Mouse (Mus musculus): Measurements from ENCODE around the gene Sh2d7. TPM values are rescaled to one million over a fixed set of nuclear protein-coding genes. Genes with fewer than 3 reads are reported as not detected.

Sh2d7 gene
- polyA plus RNA-seq (2012; ENCODE audit: insufficient read depth, insufficient read length, missing spikeins): not detected in 2 replicates

DNA sequence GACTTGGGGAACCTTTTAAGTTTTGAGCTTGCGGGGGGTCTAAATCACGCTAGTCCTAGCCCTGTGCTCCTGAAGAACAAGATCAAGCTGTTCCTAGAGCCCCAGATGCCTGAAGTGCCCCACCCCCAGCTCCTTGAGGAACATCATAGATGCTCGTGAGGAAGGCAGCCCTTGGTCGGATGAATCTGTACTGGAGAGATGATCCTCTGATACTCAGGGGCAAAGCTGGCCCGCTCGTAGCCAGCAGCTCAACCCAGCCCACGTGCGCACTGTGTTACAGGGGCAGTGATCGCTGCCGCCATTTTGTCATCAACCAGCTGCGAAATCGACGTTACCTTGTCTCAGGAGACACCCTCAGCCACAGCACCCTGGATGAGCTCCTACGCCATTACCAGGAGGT is at the start of gene Sh2d7:
Gene Sh2d7, plus strand, starts transcription at position 301 of the 400 bp plus-strand sequence.
- Histone ChIP-seq H3K4me1 (ENCODE audit: control insufficient read depth, insufficient read depth, insufficient read length, low read length) (no peaks in the 10 kb centered on the region), H3K27ac (replicated peaks; ENCODE audit: low read depth, low read length) (no peak within 1 kb of the TSS)

DNA sequence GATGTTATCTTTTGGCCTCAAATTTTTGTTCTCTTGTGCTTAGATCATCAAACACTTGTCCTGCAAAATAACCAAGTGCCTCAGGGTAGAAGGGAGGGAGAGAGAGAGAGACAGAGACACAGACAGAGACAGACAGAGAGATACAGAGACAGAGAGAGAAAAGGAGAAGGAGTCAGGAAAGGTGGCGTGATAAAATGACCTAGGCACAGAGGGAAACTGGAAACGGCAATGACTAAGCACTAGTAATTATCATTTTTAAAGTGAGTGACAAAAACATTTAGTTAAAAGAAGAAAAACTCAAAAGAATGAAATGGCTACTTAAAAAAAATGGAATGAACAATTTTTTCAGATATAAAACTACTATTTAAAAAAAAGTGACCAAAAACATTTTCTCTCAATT is 49.2 kb upstream of the Sh2d7 start:
- Histone ChIP-seq H3K4me1 (ENCODE audit: control insufficient read depth, insufficient read depth, insufficient read length, low read length) (no peaks in the 10 kb centered on the region), H3K27ac (replicated peaks; ENCODE audit: low read depth, low read length) (no peak overlapping the region), H3K4me3 (ENCODE audit: insufficient read depth, low read depth, low read length) (no peak overlapping the region)

More for the DNA sequence above, at the start of gene Sh2d7:
- no peak within 1 kb of the TSS for H3K4me3 ChIP-seq (ENCODE audit: insufficient read depth, low read depth, low read length)

DNA sequence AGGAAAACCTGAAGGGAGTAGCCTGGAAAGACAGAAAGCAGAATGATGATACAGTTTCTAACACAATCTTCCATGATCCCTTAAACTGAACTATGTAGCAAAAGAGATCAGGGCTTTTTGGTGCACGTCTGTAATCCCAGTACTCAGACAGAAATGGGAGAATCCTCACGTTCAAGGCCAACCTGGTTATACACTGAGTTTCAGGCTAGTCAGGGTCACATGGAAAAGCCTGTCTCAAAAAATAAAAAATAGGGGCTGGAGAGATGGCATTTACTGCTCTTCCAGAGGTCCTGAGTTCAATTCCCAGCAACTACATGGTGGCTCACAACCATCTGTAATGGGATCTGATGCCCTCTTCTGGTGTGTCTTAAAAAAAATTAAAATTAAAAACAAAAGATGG is 48.4 kb upstream of the Sh2d7 start:
- H3K4me3 ChIP-seq (ENCODE audit: insufficient read depth, low read depth, low read length): no peak overlapping the region
- H3K27ac ChIP-seq (replicated peaks; ENCODE audit: low read depth, low read length): no peak overlapping the region
- H3K4me1 ChIP-seq (ENCODE audit: control insufficient read depth, insufficient read depth, insufficient read length, low read length): no peaks in the 10 kb centered on the region

DNA sequence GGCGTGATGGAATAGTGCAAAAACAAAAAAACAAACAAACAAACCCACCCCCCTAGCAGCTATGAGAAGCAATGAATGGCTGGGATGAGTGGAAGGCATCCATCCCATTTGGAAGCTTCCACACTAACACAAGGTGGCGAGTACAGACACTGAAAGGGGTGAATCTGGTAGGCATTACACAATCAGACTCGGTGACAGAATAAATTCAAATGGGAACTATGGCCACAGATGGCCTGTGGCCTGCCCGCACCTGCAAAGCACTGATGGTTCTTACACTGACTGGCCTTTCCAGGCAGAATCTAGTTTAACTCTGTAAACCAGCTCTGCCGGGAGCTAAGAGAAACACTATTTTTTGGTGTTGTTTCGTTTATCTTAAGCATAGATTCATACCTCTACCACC is 39.5 kb upstream of the Sh2d7 start:
- no peak overlapping the region for H3K27ac ChIP-seq (replicated peaks; ENCODE audit: low read depth, low read length)
- H3K4me3 ChIP-seq (ENCODE audit: insufficient read depth, low read depth, low read length): no peak overlapping the region
- H3K4me1 ChIP-seq (ENCODE audit: control insufficient read depth, insufficient read depth, insufficient read length, low read length): no peaks in the 10 kb centered on the region

DNA sequence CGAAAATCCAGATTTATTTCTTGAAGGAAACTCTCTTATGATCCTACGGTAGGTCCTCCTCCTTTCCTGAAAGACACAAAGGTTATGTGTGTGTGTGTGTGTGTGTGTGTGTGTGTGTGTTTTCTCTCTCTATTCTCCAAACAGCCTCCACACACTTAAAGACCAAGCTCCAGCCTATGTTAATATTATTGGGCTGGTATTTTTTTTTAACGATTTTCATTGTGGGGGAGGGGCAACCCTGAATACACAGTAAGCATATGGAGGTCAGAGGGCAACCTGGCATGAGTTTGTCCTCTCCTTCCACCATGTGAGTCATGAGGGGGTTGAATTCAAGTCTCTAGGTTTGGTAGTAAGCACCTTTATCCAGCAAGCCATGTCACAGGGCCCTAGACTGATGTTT is 39.0 kb upstream of the Sh2d7 start:
- no peak overlapping the region for H3K27ac ChIP-seq (replicated peaks; ENCODE audit: low read depth, low read length)
- H3K4me3 ChIP-seq (ENCODE audit: insufficient read depth, low read depth, low read length): no peak overlapping the region
- H3K4me1 ChIP-seq (ENCODE audit: control insufficient read depth, insufficient read depth, insufficient read length, low read length): no peaks in the 10 kb centered on the region

DNA sequence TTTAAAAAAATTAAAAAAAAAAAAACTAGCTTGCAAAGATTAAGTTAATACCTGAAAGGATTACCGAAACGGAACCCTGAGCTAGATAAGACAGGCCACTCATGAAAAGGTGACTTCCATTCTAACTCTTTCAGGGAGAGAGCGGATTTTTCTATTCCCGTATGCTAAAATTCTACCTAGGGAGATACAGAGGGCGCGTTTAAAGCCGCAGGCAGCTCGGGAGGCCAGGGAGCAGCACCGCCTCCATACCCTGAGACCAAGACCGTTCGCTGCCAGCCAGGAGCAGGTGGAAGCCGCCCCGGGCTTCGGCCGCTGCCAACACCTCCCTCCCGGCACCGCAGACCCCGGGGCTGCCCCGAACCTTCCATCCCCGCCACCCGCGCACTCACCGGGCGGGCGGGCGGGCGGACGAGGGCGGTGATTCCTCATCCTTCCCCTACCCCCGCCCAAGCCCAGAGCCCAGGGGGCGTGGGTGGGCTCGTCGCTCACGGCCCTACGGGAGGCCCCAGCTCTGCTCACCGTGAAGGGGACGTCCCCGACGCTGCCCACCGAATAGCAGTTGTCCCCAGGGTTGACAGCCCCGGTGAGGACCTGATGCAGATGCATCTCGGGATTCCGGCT is 37.8 kb upstream of the Sh2d7 start:
- H3K4me3 ChIP-seq (ENCODE audit: insufficient read depth, low read depth, low read length): peak overlapping the region; percentile 78
- no peak overlapping the region; the same call in 1 of the 2 replicates for H3K27ac ChIP-seq (replicated peaks; ENCODE audit: low read depth, low read length)

DNA sequence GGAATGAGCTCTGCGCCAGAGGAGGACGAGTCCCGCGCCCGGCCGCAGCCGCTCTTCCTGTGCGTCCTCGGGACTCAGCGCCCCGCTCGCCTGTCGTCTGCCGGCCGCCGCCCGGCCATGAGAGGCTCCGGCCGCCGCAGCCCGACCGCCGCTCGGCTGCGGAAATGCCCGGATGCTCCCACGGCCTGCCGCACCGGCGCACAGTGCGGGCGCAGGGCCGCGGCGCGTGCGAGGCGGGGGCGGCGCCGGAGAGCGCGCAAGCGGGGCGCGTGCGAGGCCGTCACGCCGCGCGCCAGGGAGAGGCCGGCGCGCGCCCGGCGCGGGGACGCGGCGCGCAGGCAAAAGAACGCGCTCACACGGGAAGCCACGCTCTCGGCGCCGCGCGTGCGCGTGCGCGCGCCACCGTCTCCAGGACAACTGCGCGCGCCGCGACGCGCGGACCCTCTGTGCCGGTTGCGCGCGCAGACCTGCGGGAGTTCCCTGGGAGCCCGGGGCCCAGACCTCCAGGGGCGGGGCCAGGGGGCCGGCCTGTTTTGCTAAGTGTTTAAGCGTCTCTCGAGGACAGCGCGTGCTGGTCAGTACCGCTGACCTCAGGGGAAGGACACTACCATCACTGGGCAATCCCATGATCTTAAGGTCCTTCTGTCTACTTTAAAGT is 37.2 kb upstream of the Sh2d7 start, which contains the start of gene Dmxl2:
Gene Dmxl2, minus strand, starts transcription at position 174 of the 658 bp plus-strand sequence.
- Histone ChIP-seq H3K27ac (replicated peaks; ENCODE audit: low read depth, low read length) (no peak within 1 kb of the TSS; the same call in 1 of the 2 replicates), H3K4me1 (ENCODE audit: control insufficient read depth, insufficient read depth, insufficient read length, low read length) (no peaks in the 10 kb centered on the region), H3K4me3 (ENCODE audit: insufficient read depth, low read depth, low read length) (peak within 1 kb of the TSS; percentile 78)

More for the DNA sequence above, 37.8 kb upstream of the Sh2d7 start:
- H3K4me1 ChIP-seq (ENCODE audit: control insufficient read depth, insufficient read depth, insufficient read length, low read length): no peaks in the 10 kb centered on the region

DNA sequence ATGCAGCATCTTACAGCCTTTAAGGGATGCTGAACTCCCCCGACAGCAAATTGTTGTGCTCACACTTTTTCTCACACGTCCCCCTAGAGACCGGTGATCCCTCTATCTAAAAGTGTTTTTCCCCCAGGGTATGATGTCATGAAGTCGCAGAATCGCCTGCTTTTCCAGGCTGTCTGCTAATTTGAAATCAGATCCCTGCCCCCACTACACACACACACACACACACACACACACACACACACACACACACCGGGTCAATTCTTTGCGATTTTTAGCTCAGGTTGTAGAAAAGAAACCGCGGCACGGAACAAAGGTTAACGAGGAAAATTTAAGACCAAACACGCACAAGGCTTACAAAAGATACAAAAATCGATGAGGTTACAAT is 36.7 kb upstream of the Sh2d7 start:
- H3K4me3 ChIP-seq (ENCODE audit: insufficient read depth, low read depth, low read length): peak overlapping the region; percentile 78
- H3K4me1 ChIP-seq (ENCODE audit: control insufficient read depth, insufficient read depth, insufficient read length, low read length): no peaks in the 10 kb centered on the region
- H3K27ac ChIP-seq (replicated peaks; ENCODE audit: low read depth, low read length): no peak overlapping the region

DNA sequence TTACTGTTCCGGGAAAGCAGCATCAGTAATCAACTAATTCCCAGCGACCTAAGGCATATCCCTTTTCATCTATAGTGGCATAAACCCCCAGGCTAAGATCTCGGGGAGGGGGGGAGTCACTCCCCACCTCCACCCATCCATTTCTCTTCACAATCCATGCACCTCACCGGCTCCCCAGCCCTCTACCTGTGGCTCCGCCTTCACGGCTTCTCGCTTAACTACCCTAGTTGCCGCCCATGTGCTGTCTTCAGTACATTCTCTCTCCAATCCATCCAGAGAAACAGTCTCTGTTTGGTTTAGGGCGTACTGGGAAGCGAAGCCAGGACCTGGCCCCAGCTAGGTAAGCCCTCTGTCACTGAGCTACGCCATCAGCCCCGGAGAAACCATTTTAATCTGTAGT is 35.9 kb upstream of the Sh2d7 start:
- Histone ChIP-seq H3K27ac (replicated peaks; ENCODE audit: low read depth, low read length) (no peak overlapping the region), H3K4me1 (ENCODE audit: control insufficient read depth, insufficient read depth, insufficient read length, low read length) (no peaks in the 10 kb centered on the region), H3K4me3 (ENCODE audit: insufficient read depth, low read depth, low read length) (no peak overlapping the region)

DNA sequence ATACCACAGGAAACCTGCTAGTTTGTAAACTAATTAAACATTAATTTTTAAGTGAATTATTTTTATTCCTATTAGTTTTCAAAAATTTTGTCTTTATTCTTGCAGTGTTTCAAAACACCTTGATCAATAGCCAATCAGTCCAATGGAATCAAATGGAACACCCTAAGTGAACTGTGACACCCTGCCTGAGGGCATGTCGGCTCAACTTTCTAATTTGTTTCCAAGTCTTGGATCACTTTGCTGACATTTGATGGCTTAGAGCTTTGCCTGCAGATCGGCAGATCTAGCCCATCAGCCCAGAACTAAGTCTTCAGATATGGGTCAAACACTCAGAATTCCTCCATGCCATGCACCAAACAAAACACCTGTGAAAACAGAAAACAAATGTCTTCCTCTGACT is 22.8 kb upstream of the Sh2d7 start:
- Histone ChIP-seq H3K4me1 (ENCODE audit: control insufficient read depth, insufficient read depth, insufficient read length, low read length) (no peaks in the 10 kb centered on the region), H3K4me3 (ENCODE audit: insufficient read depth, low read depth, low read length) (no peak overlapping the region)

DNA sequence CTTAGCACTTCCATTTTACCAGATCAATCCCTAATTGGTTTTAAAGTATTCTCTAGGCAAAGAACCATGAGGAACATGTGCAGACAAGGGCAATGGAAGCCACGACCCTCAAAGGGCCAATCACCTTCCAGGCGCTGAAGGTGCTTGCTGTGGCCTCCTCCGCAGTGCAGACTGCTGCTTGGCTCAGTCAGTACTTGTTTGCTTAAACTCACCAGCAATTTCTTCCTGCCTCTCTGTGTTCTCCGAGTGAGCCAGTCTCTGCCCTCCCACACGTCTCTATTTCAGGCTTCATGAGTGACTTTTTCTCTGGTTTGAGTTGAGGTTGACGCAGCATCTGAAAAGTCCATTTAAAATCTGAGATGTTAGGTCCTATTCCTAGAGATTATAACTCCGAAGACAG is 19.9 kb upstream of the Sh2d7 start:
- H3K4me3 ChIP-seq (ENCODE audit: insufficient read depth, low read depth, low read length): no peak overlapping the region
- no peak overlapping the region for H3K27ac ChIP-seq (replicated peaks; ENCODE audit: low read depth, low read length)

More for the DNA sequence above, 22.8 kb upstream of the Sh2d7 start:
- no peak overlapping the region for H3K27ac ChIP-seq (replicated peaks; ENCODE audit: low read depth, low read length)

DNA sequence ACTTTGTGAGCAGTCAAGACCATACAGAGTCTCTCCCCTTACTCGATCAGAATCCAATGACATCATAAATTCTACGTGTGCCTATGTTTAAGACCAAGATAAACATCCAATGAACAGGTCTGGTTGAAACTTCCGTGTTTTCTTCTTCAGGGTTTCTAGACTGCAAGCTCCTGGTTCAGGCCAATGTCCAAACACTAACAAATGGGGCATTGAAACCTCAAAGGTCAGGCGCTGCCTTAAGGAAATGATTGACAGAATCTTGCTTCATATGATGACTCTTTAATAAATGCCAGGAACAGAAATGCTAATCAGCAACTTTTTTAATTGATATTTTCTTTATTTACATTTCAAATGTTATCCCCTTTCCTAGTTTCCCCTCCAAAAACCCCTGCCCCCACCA is 18.5 kb upstream of the Sh2d7 start:
- no peak overlapping the region for H3K4me3 ChIP-seq (ENCODE audit: insufficient read depth, low read depth, low read length)
- H3K4me1 ChIP-seq (ENCODE audit: control insufficient read depth, insufficient read depth, insufficient read length, low read length): no peaks in the 10 kb centered on the region
- H3K27ac ChIP-seq (replicated peaks; ENCODE audit: low read depth, low read length): no peak overlapping the region

More for the DNA sequence above, 19.9 kb upstream of the Sh2d7 start:
- no peaks in the 10 kb centered on the region for H3K4me1 ChIP-seq (ENCODE audit: control insufficient read depth, insufficient read depth, insufficient read length, low read length)

DNA sequence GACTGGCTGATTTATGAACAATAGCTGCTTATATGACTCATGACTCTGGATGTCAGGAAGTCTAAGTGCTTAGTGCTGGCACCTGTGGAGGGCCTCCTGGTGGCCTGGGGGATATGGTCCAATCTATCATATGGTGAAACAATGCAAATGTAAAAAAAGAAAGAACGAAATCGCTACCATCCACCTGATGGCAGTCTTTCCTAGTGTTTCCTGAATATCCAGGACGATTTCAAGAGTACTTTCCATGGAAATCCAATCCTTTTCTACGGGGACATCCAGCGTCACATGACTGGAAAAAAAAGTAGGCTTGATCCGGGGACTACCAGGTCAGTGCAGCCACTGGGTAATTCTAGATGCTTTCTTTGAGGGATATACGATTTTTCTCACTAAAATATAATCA is 11.1 kb upstream of the Sh2d7 start:
- Histone ChIP-seq H3K4me3 (ENCODE audit: insufficient read depth, low read depth, low read length) (no peak overlapping the region), H3K4me1 (ENCODE audit: control insufficient read depth, insufficient read depth, insufficient read length, low read length) (no peaks in the 10 kb centered on the region), H3K27ac (replicated peaks; ENCODE audit: low read depth, low read length) (no peak overlapping the region)

DNA sequence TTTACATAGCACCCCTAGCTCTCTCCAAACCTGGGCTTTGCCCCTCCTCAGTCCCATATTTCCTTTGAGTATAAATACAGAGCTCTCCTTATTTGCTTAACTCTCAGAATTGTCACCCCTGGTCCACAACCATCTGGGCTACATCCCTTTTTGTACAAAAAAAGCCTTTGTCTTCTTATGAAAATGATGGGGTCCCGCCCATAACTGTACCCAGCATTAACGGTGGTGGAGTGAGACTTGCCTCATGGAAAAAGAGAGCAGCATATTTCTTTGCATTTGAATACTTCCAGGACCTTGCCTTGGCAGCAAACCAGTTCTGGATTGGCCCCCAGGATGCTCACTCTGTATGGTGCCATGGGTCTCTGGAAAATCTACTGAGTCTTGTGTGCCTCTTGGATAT is 8.8 kb upstream of the Sh2d7 start:
- no peak overlapping the region for H3K4me3 ChIP-seq (ENCODE audit: insufficient read depth, low read depth, low read length)
- H3K4me1 ChIP-seq (ENCODE audit: control insufficient read depth, insufficient read depth, insufficient read length, low read length): no peaks in the 10 kb centered on the region

DNA sequence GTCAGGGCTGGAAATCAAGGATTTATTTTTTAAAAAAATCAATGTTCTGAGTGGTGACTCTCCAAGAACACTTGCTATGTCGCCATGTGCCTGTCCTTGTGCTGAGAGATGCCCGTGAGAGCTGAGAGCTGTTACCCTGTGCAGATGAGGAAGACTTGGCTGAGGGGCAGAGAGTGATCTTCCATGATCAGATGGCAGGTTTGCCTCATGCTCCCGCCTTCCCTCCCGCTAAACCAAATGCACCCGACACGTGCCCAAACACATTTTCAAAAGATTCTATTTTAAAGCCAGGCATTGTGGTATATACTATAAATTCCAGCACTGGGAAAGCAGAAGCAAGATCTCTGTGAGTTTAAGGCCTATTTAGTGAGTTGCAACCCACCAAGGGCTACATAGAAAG is 7.9 kb upstream of the Sh2d7 start:
- Histone ChIP-seq H3K27ac (replicated peaks; ENCODE audit: low read depth, low read length) (no peak overlapping the region), H3K4me1 (ENCODE audit: control insufficient read depth, insufficient read depth, insufficient read length, low read length) (no peaks in the 10 kb centered on the region), H3K4me3 (ENCODE audit: insufficient read depth, low read depth, low read length) (no peak overlapping the region)

More for the DNA sequence above, 8.8 kb upstream of the Sh2d7 start:
- no peak overlapping the region for H3K27ac ChIP-seq (replicated peaks; ENCODE audit: low read depth, low read length)

DNA sequence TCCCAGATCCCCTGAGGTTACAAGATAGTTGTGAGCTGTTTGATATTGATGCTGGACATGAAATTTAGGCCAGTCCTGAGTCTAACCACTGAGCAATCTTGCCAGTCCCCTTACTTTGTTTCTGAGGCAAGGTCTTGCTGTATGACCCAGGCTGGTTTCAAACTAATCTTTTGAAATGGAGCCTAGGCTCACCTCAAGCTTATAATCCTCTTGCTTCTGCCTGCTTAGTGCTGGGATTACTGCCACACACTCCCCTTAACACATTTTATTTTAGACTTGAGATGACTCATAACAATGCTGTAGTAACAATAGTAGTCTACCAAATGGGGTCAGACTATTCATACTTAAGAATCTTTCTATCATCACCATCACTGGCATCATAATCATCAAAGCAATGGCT is 7.4 kb upstream of the Sh2d7 start:
- H3K4me3 ChIP-seq (ENCODE audit: insufficient read depth, low read depth, low read length): no peak overlapping the region
- H3K27ac ChIP-seq (replicated peaks; ENCODE audit: low read depth, low read length): no peak overlapping the region
- no peaks in the 10 kb centered on the region for H3K4me1 ChIP-seq (ENCODE audit: control insufficient read depth, insufficient read depth, insufficient read length, low read length)
